Mouse (Mus musculus): ENCODE data around the gene Sema3e. TPM values are rescaled to one million over a fixed set of nuclear protein-coding genes. Genes with fewer than 3 reads are reported as not detected.

The Sema3e gene
- polyA plus RNA-seq, 1 experiment, result 0.09 TPM

DNA sequence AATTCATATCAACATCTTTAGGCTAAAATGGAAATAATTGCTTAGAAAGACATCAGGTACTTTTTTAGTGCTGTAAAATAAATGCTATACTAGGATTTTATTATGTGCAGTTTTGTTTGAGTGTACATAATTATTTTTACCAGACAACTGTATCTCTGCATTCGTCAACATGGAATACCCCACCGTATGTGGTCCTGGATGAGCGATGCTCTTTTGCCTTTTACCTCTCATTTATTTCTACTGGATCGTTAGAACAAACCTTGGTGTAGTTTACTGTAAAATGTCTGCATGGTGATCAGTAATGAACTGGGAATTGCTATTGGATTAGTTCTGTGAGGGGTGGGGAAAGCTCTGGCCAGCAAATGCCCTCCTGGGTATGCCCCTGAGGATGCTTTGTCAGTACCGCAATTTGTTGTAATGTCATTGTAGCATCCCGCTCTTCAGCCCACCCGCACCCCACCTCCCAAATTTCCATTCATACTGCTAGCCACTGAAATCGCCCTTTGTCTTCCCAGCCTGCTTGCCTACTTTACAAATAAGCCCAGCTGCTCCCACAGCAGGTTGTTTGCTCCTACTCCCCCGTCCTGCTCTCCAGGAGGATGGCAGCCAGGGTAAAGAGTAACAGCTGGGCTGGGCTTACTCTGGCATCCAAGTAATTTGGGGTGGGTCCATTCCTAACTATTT lies 13.9 kb downstream of the Sema3e start:
- WGBS, result 67% methylated on average over 9 of the region's 9 CpGs
- H3K4me1 ChIP-seq (replicated peaks; ENCODE audit: control insufficient read depth, insufficient read depth, low read length), result no peaks in the 10 kb centered on the region
- H3K4me3 ChIP-seq (ENCODE audit: control insufficient read depth, insufficient read depth, low read length), result no peak overlapping the region
- no peak for TF ChIP-seq CTCF (IDR thresholded peaks at IDR 0.05; ENCODE audit: borderline replicate concordance, control insufficient read depth, extremely low read depth, insufficient read depth, low read length, poor library complexity)
- no peak for TF ChIP-seq POLR2A (IDR thresholded peaks at IDR 0.05; ENCODE audit: control insufficient read depth, extremely low read depth, insufficient read depth, low read length, poor library complexity)
- no peaks in the 10 kb centered on the region for H3K27me3 ChIP-seq (ENCODE audit: control insufficient read depth, insufficient read depth, low read length)
- DNase-seq, result no peak
- H3K27ac ChIP-seq (ENCODE audit: control insufficient read depth, insufficient read depth, low read length), result no peak overlapping the region
- H3K36me3 ChIP-seq (ENCODE audit: control insufficient read depth, insufficient read depth, low read length), result no peaks in the 10 kb centered on the region

DNA sequence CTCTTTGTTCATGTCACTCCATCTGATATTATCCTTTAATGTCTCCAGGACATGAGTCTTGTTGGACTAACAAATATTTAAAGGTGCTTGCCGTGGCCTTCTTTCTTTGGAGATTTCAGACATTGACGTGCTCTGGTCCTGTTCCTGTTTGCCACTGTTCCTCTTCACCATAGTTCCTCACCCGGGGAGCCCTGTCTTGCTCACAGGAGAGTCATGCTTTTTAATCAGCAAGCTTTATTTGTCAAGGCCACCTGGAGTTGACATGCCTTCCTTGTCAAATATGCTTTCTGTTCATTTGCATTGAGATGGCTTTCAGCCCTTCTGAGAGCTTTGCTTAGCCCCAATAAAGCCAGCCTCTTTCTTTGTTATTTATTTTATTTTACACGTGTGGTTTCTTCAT lies 15.1 kb downstream of the Sema3e start:
- WGBS, result 46% methylated on average over 4 of the region's 4 CpGs
- Histone ChIP-seq H3K27me3 (ENCODE audit: control insufficient read depth, insufficient read depth, low read length) (no peaks in the 10 kb centered on the region), H3K4me3 (ENCODE audit: control insufficient read depth, insufficient read depth, low read length) (no peak overlapping the region), H3K27ac (ENCODE audit: control insufficient read depth, insufficient read depth, low read length) (no peak overlapping the region), H3K36me3 (ENCODE audit: control insufficient read depth, insufficient read depth, low read length) (no peaks in the 10 kb centered on the region), H3K4me1 (replicated peaks; ENCODE audit: control insufficient read depth, insufficient read depth, low read length) (no peaks in the 10 kb centered on the region)
- DNase-seq, result no peak
- no peak for TF ChIP-seq CTCF (IDR thresholded peaks at IDR 0.05; ENCODE audit: borderline replicate concordance, control insufficient read depth, extremely low read depth, insufficient read depth, low read length, poor library complexity)
- no peak for TF ChIP-seq POLR2A (IDR thresholded peaks at IDR 0.05; ENCODE audit: control insufficient read depth, extremely low read depth, insufficient read depth, low read length, poor library complexity)

DNA sequence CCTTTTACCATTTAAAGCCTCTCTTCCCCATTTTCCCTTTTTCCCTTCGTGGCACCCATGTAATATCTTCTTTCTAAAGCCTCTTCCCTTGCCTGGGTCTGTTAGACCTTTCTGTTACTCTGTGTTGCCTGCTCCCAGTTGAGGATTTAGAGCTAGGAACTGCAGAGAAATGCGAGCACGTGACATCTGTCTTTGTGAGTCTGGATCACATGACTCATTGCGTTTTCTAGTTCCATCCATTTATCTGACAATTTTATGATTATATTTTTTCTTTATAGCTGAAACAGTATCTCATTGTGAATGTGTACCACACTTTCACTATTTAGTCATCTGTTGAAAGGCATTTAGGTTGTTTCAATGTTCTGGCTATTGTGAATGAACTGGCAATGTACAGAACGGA lies 18.0 kb downstream of the Sema3e start:
- no peak overlapping the region for H3K4me3 ChIP-seq (ENCODE audit: control insufficient read depth, insufficient read depth, low read length)
- no peaks in the 10 kb centered on the region for H3K27me3 ChIP-seq (ENCODE audit: control insufficient read depth, insufficient read depth, low read length)
- no peaks in the 10 kb centered on the region for H3K36me3 ChIP-seq (ENCODE audit: control insufficient read depth, insufficient read depth, low read length)
- no peak overlapping the region for H3K27ac ChIP-seq (ENCODE audit: control insufficient read depth, insufficient read depth, low read length)
- H3K4me1 ChIP-seq (replicated peaks; ENCODE audit: control insufficient read depth, insufficient read depth, low read length), result no peaks in the 10 kb centered on the region
- 87% methylated on average over 5 of the region's 5 CpGs for WGBS
- DNase-seq, result no peak
- TF ChIP-seq POLR2A (IDR thresholded peaks at IDR 0.05; ENCODE audit: control insufficient read depth, extremely low read depth, insufficient read depth, low read length, poor library complexity), result no peak
- TF ChIP-seq CTCF (IDR thresholded peaks at IDR 0.05; ENCODE audit: borderline replicate concordance, control insufficient read depth, extremely low read depth, insufficient read depth, low read length, poor library complexity), result no peak

DNA sequence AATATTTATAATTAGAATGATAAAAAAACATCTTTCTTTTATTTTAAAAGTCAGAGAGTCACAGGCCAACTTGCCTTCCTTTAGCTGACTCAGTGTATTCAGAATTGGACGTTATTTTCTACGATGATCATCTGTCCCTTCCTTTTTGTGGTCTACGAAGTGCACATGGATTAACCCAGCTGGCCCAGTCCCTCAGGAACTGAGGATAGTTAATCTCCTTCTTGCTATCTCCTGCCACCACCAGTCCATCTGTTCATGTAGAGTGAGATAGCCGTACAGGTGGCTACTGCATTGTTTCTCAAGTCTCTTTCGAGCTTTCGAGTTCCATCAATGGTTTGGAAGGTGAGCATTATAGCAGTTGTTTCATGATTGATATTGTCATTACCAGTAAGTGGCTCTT lies 18.9 kb downstream of the Sema3e start:
- no peaks in the 10 kb centered on the region for H3K36me3 ChIP-seq (ENCODE audit: control insufficient read depth, insufficient read depth, low read length)
- 91% methylated on average over 6 of the region's 6 CpGs for WGBS
- TF ChIP-seq CTCF (IDR thresholded peaks at IDR 0.05; ENCODE audit: borderline replicate concordance, control insufficient read depth, extremely low read depth, insufficient read depth, low read length, poor library complexity), result no peak
- TF ChIP-seq POLR2A (IDR thresholded peaks at IDR 0.05; ENCODE audit: control insufficient read depth, extremely low read depth, insufficient read depth, low read length, poor library complexity), result no peak

DNA sequence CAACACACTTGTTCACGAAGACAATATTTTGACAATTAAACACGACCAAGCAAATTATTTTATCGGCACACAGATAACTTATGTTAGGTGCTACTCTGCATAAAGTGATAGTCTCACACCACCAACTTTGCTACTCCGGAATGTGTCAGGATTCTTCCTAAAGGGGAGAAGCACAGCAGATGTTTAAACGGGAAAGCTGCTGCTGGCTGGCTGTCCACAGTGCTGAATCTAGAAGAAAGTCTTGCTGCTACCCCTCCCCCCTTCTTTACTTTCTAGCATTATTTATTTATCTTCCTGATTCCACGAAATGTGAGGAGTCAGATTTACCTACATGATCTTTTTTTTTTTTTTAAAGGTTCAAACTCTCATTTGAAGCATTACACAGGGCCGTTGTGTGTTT lies 23.6 kb downstream of the Sema3e start:
- no peak for TF ChIP-seq CTCF (IDR thresholded peaks at IDR 0.05; ENCODE audit: borderline replicate concordance, control insufficient read depth, extremely low read depth, insufficient read depth, low read length, poor library complexity)
- no peak for TF ChIP-seq POLR2A (IDR thresholded peaks at IDR 0.05; ENCODE audit: control insufficient read depth, extremely low read depth, insufficient read depth, low read length, poor library complexity)
- no peak for DNase-seq
- Histone ChIP-seq H3K27me3 (ENCODE audit: control insufficient read depth, insufficient read depth, low read length) (no peaks in the 10 kb centered on the region), H3K27ac (ENCODE audit: control insufficient read depth, insufficient read depth, low read length) (no peak overlapping the region), H3K4me3 (ENCODE audit: control insufficient read depth, insufficient read depth, low read length) (no peak overlapping the region), H3K36me3 (ENCODE audit: control insufficient read depth, insufficient read depth, low read length) (no peaks in the 10 kb centered on the region), H3K4me1 (replicated peaks; ENCODE audit: control insufficient read depth, insufficient read depth, low read length) (no peaks in the 10 kb centered on the region)
- 41% methylated on average over 7 of the region's 7 CpGs for WGBS

More for the DNA sequence above, 18.9 kb downstream of the Sema3e start:
- H3K4me1 ChIP-seq (replicated peaks; ENCODE audit: control insufficient read depth, insufficient read depth, low read length), result no peaks in the 10 kb centered on the region
- H3K4me3 ChIP-seq (ENCODE audit: control insufficient read depth, insufficient read depth, low read length), result no peak overlapping the region
- DNase-seq, result no peak
- H3K27me3 ChIP-seq (ENCODE audit: control insufficient read depth, insufficient read depth, low read length), result no peaks in the 10 kb centered on the region
- no peak overlapping the region for H3K27ac ChIP-seq (ENCODE audit: control insufficient read depth, insufficient read depth, low read length)

DNA sequence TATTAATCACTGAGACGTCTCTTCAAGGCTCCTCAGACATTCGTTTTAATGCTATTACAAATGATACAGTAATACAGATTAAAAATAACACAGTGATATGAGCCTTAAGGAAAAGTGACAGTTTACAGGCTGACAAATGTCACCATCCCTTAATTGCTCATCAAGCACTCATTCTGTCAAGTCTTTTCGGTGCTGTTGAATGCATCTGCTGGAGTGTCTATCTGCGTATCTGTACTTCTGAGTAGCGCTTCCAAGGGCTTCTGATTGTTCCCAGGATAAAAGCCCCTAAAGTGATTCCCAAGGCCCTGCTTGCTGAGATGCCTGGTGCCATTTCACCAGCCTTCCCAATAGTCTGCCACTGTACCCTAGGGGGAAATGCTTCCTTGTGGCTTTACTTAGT lies 29.4 kb downstream of the Sema3e start:
- H3K27me3 ChIP-seq (ENCODE audit: control insufficient read depth, insufficient read depth, low read length), result no peaks in the 10 kb centered on the region
- H3K4me3 ChIP-seq (ENCODE audit: control insufficient read depth, insufficient read depth, low read length), result no peak overlapping the region
- H3K4me1 ChIP-seq (replicated peaks; ENCODE audit: control insufficient read depth, insufficient read depth, low read length), result no peaks in the 10 kb centered on the region
- no peak for DNase-seq
- no peak overlapping the region for H3K27ac ChIP-seq (ENCODE audit: control insufficient read depth, insufficient read depth, low read length)
- 87% methylated on average over 5 of the region's 5 CpGs for WGBS
- TF ChIP-seq POLR2A (IDR thresholded peaks at IDR 0.05; ENCODE audit: control insufficient read depth, extremely low read depth, insufficient read depth, low read length, poor library complexity) (no peak), CTCF (IDR thresholded peaks at IDR 0.05; ENCODE audit: borderline replicate concordance, control insufficient read depth, extremely low read depth, insufficient read depth, low read length, poor library complexity) (no peak)
- H3K36me3 ChIP-seq (ENCODE audit: control insufficient read depth, insufficient read depth, low read length), result no peaks in the 10 kb centered on the region
